In the genomic region with DNA sequence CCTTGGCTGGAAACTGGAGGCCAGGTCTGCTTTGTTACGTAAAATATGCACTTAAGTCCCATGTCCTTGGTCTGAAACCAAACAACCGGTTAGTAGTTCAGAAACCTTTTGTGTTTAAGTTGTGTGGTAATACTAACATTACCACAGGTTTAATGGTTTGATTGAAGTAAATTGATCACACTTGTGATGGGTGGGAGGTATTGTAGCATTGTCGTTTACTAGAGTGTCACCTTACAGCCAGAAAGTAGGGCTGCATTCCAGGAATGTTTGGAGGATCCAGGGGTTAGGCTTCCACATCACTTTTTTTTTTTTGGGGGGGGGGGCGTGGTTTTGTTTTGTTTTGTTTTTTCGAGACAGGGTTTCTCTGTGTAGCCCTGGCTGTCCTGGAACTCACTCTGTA, we compare ENCODE assay signal across 27 mouse cellular contexts. TPM values are rescaled to one million over a fixed set of nuclear protein-coding genes. Genes with fewer than 3 reads are reported as not detected.
DNase-seq lines count a peak whose midpoint lies in the region; ATAC-seq lines count a peak whose summit lies in the region.
"Had no signal": no experiment of that assay in that cellular context is flagged by ENCODE, and none has a peak within 500 bp of the region (broad histone marks: within the 10 kb centered on the region; RNA-seq: fewer than 3 reads in every experiment).

No protein-coding gene starts in this region.

- H3K27me3 ChIP-seq in midbrain, embryonic 11.5 days (ENCODE audit: control insufficient read depth, insufficient read depth, low read length), result no peaks in the 10 kb centered on the region
- no peaks in the 10 kb centered on the region for H3K27me3 ChIP-seq in midbrain, embryonic 14.5 days (ENCODE audit: control insufficient read depth, insufficient read depth, low read length)
- H3K27me3 ChIP-seq: embryonic facial prominence, embryonic 13.5 days; embryonic facial prominence, embryonic 15.5 days; forebrain, embryonic 12.5 days; Patski had no signal

- ATAC-seq in midbrain, embryonic 11.5 days (ENCODE audit: low FRiP score), result no peak
- ATAC-seq in midbrain, embryonic 14.5 days (ENCODE audit: low FRiP score, low TSS enrichment), result no peak
- ATAC-seq in megakaryocyte, adult 5-6 weeks (ENCODE audit: poor library complexity, severe bottlenecking), result no peak
- ATAC-seq: forebrain, embryonic 14.5 days; forebrain, embryonic 16.5 days; Patski had no signal

- no peaks in the 10 kb centered on the region for H3K36me3 ChIP-seq in midbrain, embryonic 11.5 days (ENCODE audit: control insufficient read depth, insufficient read depth, low read length)
- H3K36me3 ChIP-seq in midbrain, embryonic 14.5 days (ENCODE audit: control insufficient read depth, insufficient read depth, low read length), result no peaks in the 10 kb centered on the region
- H3K36me3 ChIP-seq: embryonic facial prominence, embryonic 13.5 days; embryonic facial prominence, embryonic 15.5 days; forebrain, embryonic 10.5 days; forebrain, embryonic 12.5 days; G1E had no signal

- H3K9me3 ChIP-seq in midbrain, embryonic 11.5 days (ENCODE audit: control insufficient read depth, low read length), result no peaks in the 10 kb centered on the region
- no peaks in the 10 kb centered on the region for H3K9me3 ChIP-seq in midbrain, embryonic 14.5 days (ENCODE audit: control insufficient read depth, low read length)
- H3K9me3 ChIP-seq: embryonic facial prominence, embryonic 13.5 days; embryonic facial prominence, embryonic 15.5 days; forebrain, embryonic 10.5 days; forebrain, embryonic 12.5 days; G1E had no signal

- no peaks in the 10 kb centered on the region for H3K4me1 ChIP-seq in midbrain, embryonic 11.5 days (ENCODE audit: control insufficient read depth, insufficient read depth, low read length)
- no peaks in the 10 kb centered on the region for H3K4me1 ChIP-seq in midbrain, embryonic 14.5 days (ENCODE audit: control insufficient read depth, insufficient read depth, low read length)
- H3K4me1 ChIP-seq: embryonic facial prominence, embryonic 13.5 days; embryonic facial prominence, embryonic 15.5 days; forebrain, embryonic 10.5 days; forebrain, embryonic 12.5 days had no signal

- WGBS in midbrain, embryonic 11.5 days, result 52% methylated on average over 5 of the region's 5 CpGs
- WGBS in midbrain, embryonic 14.5 days, result 54% methylated on average over 5 of the region's 5 CpGs

- no peak overlapping the region for H3K4me2 ChIP-seq in midbrain, embryonic 11.5 days
- H3K4me2 ChIP-seq in midbrain, embryonic 14.5 days (ENCODE audit: low read length), result no peak overlapping the region
- H3K4me2 ChIP-seq: embryonic facial prominence, embryonic 13.5 days; embryonic facial prominence, embryonic 15.5 days; forebrain, embryonic 12.5 days had no signal

- no peak overlapping the region for H3K4me3 ChIP-seq in midbrain, embryonic 11.5 days (ENCODE audit: low read depth, low read length)
- no peak overlapping the region for H3K4me3 ChIP-seq in midbrain, embryonic 14.5 days (replicated peaks; ENCODE audit: low read depth, low read length)
- H3K4me3 ChIP-seq: embryonic facial prominence, embryonic 13.5 days; embryonic facial prominence, embryonic 15.5 days; erythroblast, embryonic 14.5 days; forebrain, embryonic 10.5 days; forebrain, embryonic 12.5 days had no signal

- no peak overlapping the region for H3K9ac ChIP-seq in midbrain, embryonic 11.5 days (ENCODE audit: low read length)
- no peak overlapping the region for H3K9ac ChIP-seq in midbrain, embryonic 14.5 days (replicated peaks; ENCODE audit: low read length)
- H3K9ac ChIP-seq: embryonic facial prominence, embryonic 13.5 days; embryonic facial prominence, embryonic 15.5 days; forebrain, embryonic 12.5 days had no signal

- peak; percentile 35 for DNase-seq in midbrain, embryonic 11.5 days (ENCODE audit: low spot score, missing footprints)
- no peak for DNase-seq in midbrain, embryonic 14.5 days
- DNase-seq in ES-CJ7 (ENCODE audit: low read depth, low spot score) (peak; percentile 89), R1 (ENCODE audit: low read depth, low spot score) (peak; percentile 73), ZHBTc4 (ENCODE audit: low read depth, low spot score) (peak; percentile 81)
- DNase-seq in cerebellum, postnatal 36 days, result no peak
- no peak for DNase-seq in adrenal gland, postnatal 14 days
- DNase-seq: adrenal gland, adult 2 months; adrenal gland, postnatal 10 days; adrenal gland, postnatal 36 days; cerebellum, adult 11-12 months; cerebellum, adult 2 months; cerebellum, adult 9-10 months; cerebellum, postnatal 10 days; cerebellum, postnatal 25 days; embryo, embryonic 11 days had no signal

- no peak overlapping the region for H3K27ac ChIP-seq in midbrain, embryonic 11.5 days (ENCODE audit: low read depth, low read length)
- H3K27ac ChIP-seq in midbrain, embryonic 14.5 days (replicated peaks; ENCODE audit: low read depth, low read length), result no peak overlapping the region
- H3K27ac ChIP-seq: embryonic facial prominence, embryonic 13.5 days; embryonic facial prominence, embryonic 15.5 days; forebrain, embryonic 10.5 days; forebrain, embryonic 12.5 days had no signal

RNA-seq across cellular contexts. Expression of gene Tex14, which starts 11.3 kb away (rescaled TPM):
- 0.21 and 0.30 TPM in 2 replicates for polyA plus RNA-seq in midbrain, embryonic 11.5 days (2014; fragmentation: Nextera tagmentation; extraction: Ambion mirVana)
- polyA plus RNA-seq in midbrain, embryonic 14.5 days (2014; fragmentation: Nextera tagmentation; extraction: Ambion mirVana), result 0.86 and 0.92 TPM in 2 replicates
- 0.53 and 0.67 TPM in 2 replicates for total RNA-seq in adrenal gland, postnatal 14 days (2021)
- total RNA-seq in megakaryocyte, adult 5-6 weeks (2015), result 0.13 and 0.43 TPM in 2 replicates
- 0.15 and 1.1 TPM in 2 replicates for total RNA-seq in megakaryocyte, adult 5-6 weeks (2017)
- polyA plus RNA-seq: C2C12; erythroblast, embryonic 14.5 days; forebrain, embryonic 10.5 days; G1E had no signal

RNA-seq across cellular contexts. Expression of gene Rad51c, which starts 11.4 kb away (rescaled TPM):
- polyA plus RNA-seq in midbrain, embryonic 11.5 days (2014; fragmentation: Nextera tagmentation; extraction: Ambion mirVana), result 13.6 and 15.7 TPM in 2 replicates
- polyA plus RNA-seq in midbrain, embryonic 14.5 days (2014; fragmentation: Nextera tagmentation; extraction: Ambion mirVana), result 3.3 and 5.6 TPM in 2 replicates
- total RNA-seq in adrenal gland, postnatal 14 days (2021), result 2.9 and 3.6 TPM in 2 replicates
- 4.6 and 4.8 TPM in 2 replicates for total RNA-seq in megakaryocyte, adult 5-6 weeks (2015)
- total RNA-seq in megakaryocyte, adult 5-6 weeks (2017), result 5.2 and 5.7 TPM in 2 replicates

RNA-seq across cellular contexts. Expression of gene Ppm1e, which starts 57.3 kb away (rescaled TPM):
- polyA plus RNA-seq in midbrain, embryonic 11.5 days (2014; fragmentation: Nextera tagmentation; extraction: Ambion mirVana), result 12.4 and 16.5 TPM in 2 replicates
- polyA plus RNA-seq in midbrain, embryonic 14.5 days (2014; fragmentation: Nextera tagmentation; extraction: Ambion mirVana), result 33.8 and 34.9 TPM in 2 replicates
- 14.6 and 16.1 TPM in 2 replicates for total RNA-seq in adrenal gland, postnatal 14 days (2021)
- total RNA-seq in megakaryocyte, adult 5-6 weeks (2015), result 0.76 and 0.91 TPM in 2 replicates
- 0.57 and 0.81 TPM in 2 replicates for total RNA-seq in megakaryocyte, adult 5-6 weeks (2017)
- polyA plus RNA-seq: G1E had no signal

Comparison
In these comparisons a context has a peak if more than half of its experiments do, and no peak if none do; other contexts are left out.
1. DNase-seq: peak in midbrain, embryonic 11.5 days (single experiment), ES-CJ7 (single experiment), R1 (single experiment) and ZHBTc4 (single experiment); none in midbrain, embryonic 14.5 days (single experiment), cerebellum, postnatal 36 days (0 of 2) and adrenal gland, postnatal 14 days (single experiment).